Mouse (Mus musculus) ES-E14 (cell line): Measurements from ENCODE around the gene Tulp2. TPM values are rescaled to one million over a fixed set of nuclear protein-coding genes. Genes with fewer than 3 reads are reported as not detected.
"Not testable (repeated sequence)": the region's sequence is repeated elsewhere in the genome, so short reads cannot be mapped to it uniquely, and the experiment has no call there.

Experiments used
- DNase-seq: peaks from one replicate; pipeline ENCODE4 v3.0.0-alpha.2; 2013; ENCODE audit warnings: low read depth, low spot score
- H3K27ac ChIP-seq: 2 replicates; pipeline ENCODE4 v1.5.1; 2012; ENCODE audit warnings: low read depth, mild to moderate bottlenecking, low read length, moderate library complexity, mixed read lengths; ENCODE audit not compliant: poor library complexity, insufficient read depth, severe bottlenecking
- H3K36me3 ChIP-seq: 2 replicates; pipeline ENCODE4 v1.6.1; 2012; ENCODE audit warnings: mild to moderate bottlenecking, low read length, moderate library complexity, mixed read lengths; ENCODE audit not compliant: control insufficient read depth, poor library complexity, insufficient read depth, severe bottlenecking
- H3K4me1 ChIP-seq, 2 experiments: fragments of 150-350 bp in 1 of 2; sonication (generic) in 1 of 2; 2 replicates each; pipeline ENCODE4 v1.6.1; 2012; ENCODE audit warnings: low read length in 2 of 2, mild to moderate bottlenecking in 1 of 2, mixed read lengths in 1 of 2; ENCODE audit not compliant: control insufficient read depth in 2 of 2, insufficient read depth in 2 of 2, poor library complexity in 1 of 2
- H3K4me3 ChIP-seq, 2 experiments: fragments of 150-350 bp in 1 of 2; sonication (generic) in 1 of 2; 2 replicates each; pipeline ENCODE4 v1.5.1; 2012; ENCODE audit warnings: low read length in 2 of 2, low read depth in 1 of 2, mild to moderate bottlenecking in 1 of 2, mixed read lengths in 1 of 2; ENCODE audit not compliant: insufficient read depth in 1 of 2, poor library complexity in 1 of 2, severe bottlenecking in 1 of 2
- H3K9ac ChIP-seq: 2 replicates; pipeline ENCODE4 v1.6.1; 2012; ENCODE audit warnings: low read depth, mild to moderate bottlenecking, low read length, mixed read lengths; ENCODE audit not compliant: poor library complexity, insufficient read depth, severe bottlenecking
- H3K9me3 ChIP-seq: fragments of 150-350 bp; sonication (generic); 2 replicates; pipeline ENCODE4 v1.6.1; 2012; ENCODE audit warnings: low read depth, mild to moderate bottlenecking, low read length; ENCODE audit not compliant: control insufficient read depth, insufficient read depth
- CHD2 ChIP-seq: IDR thresholded peaks from 2 replicates; pipeline ENCODE4 v1.6.1; 2014; ENCODE audit warnings: mild to moderate bottlenecking, low read depth, low read length, inconsistent platforms
- HCFC1 ChIP-seq: IDR thresholded peaks from 2 replicates; pipeline ENCODE4 v1.6.1; 2012; ENCODE audit warnings: low read length, inconsistent platforms, borderline replicate concordance; ENCODE audit not compliant: insufficient read depth
- MAFK ChIP-seq: IDR thresholded peaks from 2 replicates; pipeline ENCODE4 v1.6.1; 2014; ENCODE audit warnings: mild to moderate bottlenecking, low read depth, low read length, inconsistent platforms; ENCODE audit not compliant: insufficient read depth
- ZC3H11A ChIP-seq: IDR thresholded peaks from 2 replicates; pipeline ENCODE4 v1.6.1; 2012; ENCODE audit warnings: low read depth, mild to moderate bottlenecking, inconsistent platforms, low read length, borderline replicate concordance
- ZNF384 ChIP-seq: IDR thresholded peaks from 2 replicates; pipeline ENCODE4 v1.6.1; 2012; ENCODE audit warnings: low read depth, low read length, inconsistent platforms
- in situ Hi-C, 2 experiments: fragments of 600-800 bp; cut with MboI; formaldehyde crosslinking; loops; one replicate each; pipeline ENCODE4 v1.15.1; 2025; ENCODE audit warnings: low sequenced_read_pairs in 2 of 2, inconsistent platforms in 1 of 2; ENCODE audit not compliant: unreplicated experiment in 2 of 2
- total RNA-seq: library from RNA; depleted of rRNA; stranded (reverse); fragments of 300-350 nt; gene quantifications from 2 replicates; pipeline ENCODE4 v1.2.3, GENCODE M21; 2012

Tulp2 gene
- total RNA-seq, 1 experiment, result 2.6 TPM

DNA sequence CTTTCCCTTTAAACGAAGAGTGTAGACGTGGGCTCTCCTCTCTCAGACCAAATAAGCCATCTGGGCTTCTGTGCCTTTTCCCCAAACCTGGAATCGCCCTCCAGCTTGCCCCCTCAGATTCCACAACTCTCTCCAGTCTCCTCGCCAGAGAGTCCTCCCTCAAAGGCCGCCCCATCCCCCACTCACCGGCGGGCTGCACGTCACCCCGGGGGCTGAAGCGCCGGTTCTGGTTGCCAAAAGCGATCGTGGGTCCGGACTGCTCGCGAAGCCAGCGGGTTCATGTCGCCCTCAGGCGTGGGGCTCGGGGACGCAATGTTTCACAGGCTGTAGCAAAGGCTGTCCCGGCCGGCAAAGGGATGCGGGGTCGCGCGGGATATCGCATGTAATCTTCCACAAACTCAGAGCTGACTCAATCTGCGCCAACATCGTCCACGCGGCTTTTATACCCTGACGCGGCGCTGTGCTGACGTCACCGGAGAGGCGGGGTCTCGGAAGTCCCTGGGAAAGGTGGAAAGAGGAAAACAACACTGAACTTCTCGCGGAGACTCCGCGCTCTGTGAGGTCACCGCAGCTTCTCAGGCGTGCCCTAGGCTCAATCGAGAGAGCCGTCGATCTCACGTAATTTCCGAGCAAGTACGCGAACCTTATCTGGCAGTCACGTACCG lies 44.3 kb downstream of the Tulp2 start, which contains the start of the genes Ppp1r15a and Plekha4:
TSS of gene Ppp1r15a (minus strand) at position 460 of the 665 bp plus-strand sequence.
TSS of gene Plekha4 (plus strand) at position 522 of the 665 bp plus-strand sequence.
- Histone ChIP-seq H3K4me1 (peaks cover 2 to 25% of the 10 kb centered on the region in 2 experiments; a peak in 2 of 4 replicates), H3K4me3 (peak within 1 kb of the TSS; percentile 92 to 95), H3K9ac (peak within 1 kb of the TSS; percentile 97), H3K27ac (peak within 1 kb of the TSS; percentile 85), H3K36me3 (peaks cover 18% of the 10 kb centered on the region), H3K9me3 (no peaks in the 10 kb centered on the region)
- DNase-seq, result peak; percentile 88
- TF ChIP-seq ZC3H11A (no peak), HCFC1 (no peak; the same call in 1 of the 2 replicates), MAFK (no peak), CHD2 (peak; percentile 91)
- in situ Hi-C loops, result no loop called here

DNA sequence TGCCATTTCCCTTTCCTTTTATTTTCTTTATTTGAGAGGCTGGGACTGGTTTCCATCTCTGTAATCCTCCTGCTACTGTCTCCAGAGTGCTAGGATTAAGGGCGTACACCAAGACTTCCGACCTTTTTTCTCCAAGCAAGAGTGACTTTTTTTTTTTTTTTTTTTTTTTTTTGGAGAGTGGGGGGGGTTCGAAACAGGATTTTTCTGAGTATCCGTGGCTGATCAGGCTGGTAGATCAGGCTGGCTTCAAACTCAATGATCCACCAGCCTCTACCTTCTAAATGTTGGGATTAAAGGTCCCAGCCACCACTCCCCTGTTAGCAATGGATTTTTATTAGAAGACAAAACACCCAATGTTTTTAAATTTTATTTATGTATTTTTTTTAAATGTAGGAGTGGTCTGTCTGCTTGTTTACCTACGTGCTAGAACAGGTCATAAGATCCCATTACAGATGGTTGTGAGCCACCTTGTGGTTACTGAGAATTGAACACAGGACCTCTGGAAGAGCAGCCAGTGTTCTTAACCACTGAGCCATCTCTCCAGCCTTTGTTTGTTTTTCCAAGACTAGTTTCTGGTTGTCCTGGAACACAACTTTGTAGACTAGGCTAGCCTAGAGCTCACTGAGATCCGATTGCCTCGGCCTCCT lies 44.9 kb downstream of the Tulp2 start:
- peak overlapping the region; percentile 65; the same call in 1 of the 2 replicates for H3K27ac ChIP-seq
- peak overlapping the region; percentile 56 to 60 for H3K4me3 ChIP-seq
- peak overlapping the region; percentile 71 for H3K9ac ChIP-seq
- no peak for TF ChIP-seq ZC3H11A
- no peak for TF ChIP-seq MAFK
- TF ChIP-seq CHD2, result peak; percentile 0; the same call in 1 of the 2 replicates
- peak; percentile 61; the same call in 1 of the 2 replicates for TF ChIP-seq ZNF384
- 0 out of 2 replicates have a peak, but pooled peaks have one; percentile 32 for TF ChIP-seq HCFC1
- no peaks in the 10 kb centered on the region for H3K9me3 ChIP-seq
- peaks cover 2 to 27% of the 10 kb centered on the region in 2 experiments; a peak in 2 of 4 replicates for H3K4me1 ChIP-seq
- in situ Hi-C loops, result no loop called here
- DNase-seq, result no peak
- H3K36me3 ChIP-seq, result peaks cover 18% of the 10 kb centered on the region

DNA sequence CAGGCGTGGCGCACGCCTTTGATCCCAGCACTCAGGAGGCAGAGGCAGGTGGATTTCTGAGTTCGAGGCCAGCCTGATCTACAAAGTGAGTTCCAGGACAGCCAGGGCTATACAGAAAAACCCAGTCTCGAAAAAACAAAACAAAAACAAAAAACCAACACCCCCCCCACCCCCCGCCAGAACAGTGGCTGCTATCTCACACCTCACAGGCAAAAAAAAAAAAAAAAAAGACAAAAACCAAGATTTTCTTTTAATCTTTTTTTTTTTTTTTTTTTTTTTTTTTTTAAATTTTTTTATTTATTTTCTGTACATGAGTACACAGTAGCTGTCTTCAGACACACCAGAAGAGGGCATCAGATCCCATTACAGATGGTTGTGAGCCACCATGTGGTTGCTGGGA lies 45.5 kb downstream of the Tulp2 start:
- DNase-seq, in situ Hi-C loops, H3K4me3 ChIP-seq, H3K9me3 ChIP-seq, H3K27ac ChIP-seq: not testable (repeated sequence)
- H3K4me1 ChIP-seq, result peaks cover 2 to 33% of the 10 kb centered on the region in 2 experiments; a peak in 2 of 4 replicates
- peaks cover 18% of the 10 kb centered on the region for H3K36me3 ChIP-seq
- H3K9ac ChIP-seq, result 0 out of 2 replicates have a peak overlapping the region, but pooled peaks have one; percentile 4

DNA sequence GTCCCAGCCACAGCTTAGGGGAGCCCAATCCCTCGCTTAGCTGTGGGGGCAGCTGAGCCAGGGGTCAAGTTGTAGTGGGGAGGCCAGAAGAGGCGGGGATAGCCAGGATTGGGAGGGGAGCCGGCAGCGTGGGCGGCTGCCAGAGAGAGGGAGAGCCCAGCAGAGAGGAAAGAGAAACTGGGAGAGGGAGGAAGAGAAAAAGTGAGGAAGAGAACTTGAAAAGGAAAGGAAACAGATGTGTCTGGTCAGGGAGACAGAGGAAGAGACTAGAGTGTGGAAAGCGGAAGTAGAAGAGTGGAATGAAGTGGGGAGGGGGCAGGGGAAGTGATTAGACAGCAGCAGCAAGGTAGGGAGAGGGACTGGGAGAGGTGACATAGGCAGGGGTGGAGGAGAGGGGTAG lies 47.8 kb downstream of the Tulp2 start:
- Histone ChIP-seq H3K4me3 (no peak overlapping the region), H3K36me3 (peaks cover 5% of the 10 kb centered on the region), H3K9ac (peak overlapping the region; percentile 27; the same call in 1 of the 2 replicates), H3K9me3 (no peaks in the 10 kb centered on the region), H3K27ac (no peak overlapping the region), H3K4me1 (peaks cover 1 to 30% of the 10 kb centered on the region in 2 experiments; a peak in 2 of 4 replicates)
- in situ Hi-C loops, result no loop called here
- DNase-seq, result no peak
- TF ChIP-seq MAFK, result no peak
- no peak for TF ChIP-seq ZNF384
